Mouse (Mus musculus) heart, adult 18-20 months (tissue): ENCODE measurements around the gene Vav3. TPM values are rescaled to one million over a fixed set of nuclear protein-coding genes. Genes with fewer than 3 reads are reported as not detected.
A peak's percentile ranks its signal among the peaks of the same experiment; 100 is the strongest.

ENCODE experiments used
- DNase-seq, 2 experiments: peaks; one replicate each; pipeline ENCODE4 v3.0.0; 2021 to 2022; ENCODE audit warnings: mixed read lengths in 1 of 2
- total RNA-seq, 2 experiments: library from RNA; stranded (reverse); gene quantifications; 2 replicates each; pipeline ENCODE4 v1.2.3; 2021

Gene Vav3
- total RNA-seq, 2 experiments from 2014 or later: 4.8 to 5.4 TPM

- DNase-seq: no peak
Observed at GRCm38 (mm10) chr3:109511849-109512248, 171.4 kb downstream of the Vav3 start.

GRCm38 (mm10) chr3:109515479-109515878 is 175.0 kb downstream of the Vav3 start:
- DNase-seq: peak in 1 of 2 experiments; percentile 19

- no peak for DNase-seq
Observed at GRCm38 (mm10) chr3:109516372-109516771, 175.9 kb downstream of the Vav3 start.

- DNase-seq: no peak
Observed at GRCm38 (mm10) chr3:109522115-109522514, 181.7 kb downstream of the Vav3 start.

GRCm38 (mm10) chr3:109525825-109526224 is 185.4 kb downstream of the Vav3 start:
- no peak for DNase-seq

- DNase-seq: peak; percentile 43 to 85
Observed at GRCm38 (mm10) chr3:109526246-109526645, 185.8 kb downstream of the Vav3 start.

GRCm38 (mm10) chr3:109526651-109527050 is 186.2 kb downstream of the Vav3 start:
- no peak for DNase-seq

GRCm38 (mm10) chr3:109528688-109529087 is 188.2 kb downstream of the Vav3 start:
- no peak for DNase-seq

GRCm38 (mm10) chr3:109537686-109538085 is 197.2 kb downstream of the Vav3 start:
- no peak for DNase-seq

- no peak for DNase-seq
Observed at GRCm38 (mm10) chr3:109540009-109540408, 199.6 kb downstream of the Vav3 start.

GRCm38 (mm10) chr3:109544476-109545221 is 204.2 kb downstream of the Vav3 start:
- no peak for DNase-seq

- no peak for DNase-seq
Observed at GRCm38 (mm10) chr3:109557329-109557728, 216.9 kb downstream of the Vav3 start.

- DNase-seq: no peak
Observed at GRCm38 (mm10) chr3:109561295-109561694, 220.8 kb downstream of the Vav3 start.

- DNase-seq: no peak
Observed at GRCm38 (mm10) chr3:109561776-109562175, 221.3 kb downstream of the Vav3 start.

- no peak for DNase-seq
Observed at GRCm38 (mm10) chr3:109562268-109562667, 221.8 kb downstream of the Vav3 start.

GRCm38 (mm10) chr3:109564443-109564842 is 224.0 kb downstream of the Vav3 start:
- DNase-seq: no peak

- DNase-seq: peak; percentile 12 to 34
Observed at GRCm38 (mm10) chr3:109568542-109569265, 228.3 kb downstream of the Vav3 start.

- DNase-seq: no peak
Observed at GRCm38 (mm10) chr3:109571483-109571882, 231.0 kb downstream of the Vav3 start.

- DNase-seq: no peak
Observed at GRCm38 (mm10) chr3:109572871-109573270, 232.4 kb downstream of the Vav3 start.

- DNase-seq: no peak
Observed at GRCm38 (mm10) chr3:109573549-109574146, 233.2 kb downstream of the Vav3 start.

GRCm38 (mm10) chr3:109574161-109574560 is 233.7 kb downstream of the Vav3 start:
- no peak for DNase-seq

GRCm38 (mm10) chr3:109578347-109578746 is 237.9 kb downstream of the Vav3 start:
- DNase-seq: no peak

- DNase-seq: no peak
Observed at GRCm38 (mm10) chr3:109578983-109579382, 238.5 kb downstream of the Vav3 start.
